Mouse (Mus musculus) left cerebral cortex, adult 9 months (tissue): ENCODE measurements around the gene Smc2.
"Not testable (repeated sequence)": the region's sequence is repeated elsewhere in the genome, so short reads cannot be mapped to it uniquely, and the experiment has no call there.

Experiments used
- DNase-seq, 2 experiments: peaks; one replicate each; pipeline ENCODE4 v3.0.0; 2022; ENCODE audit warnings: low spot score in 2 of 2

The Smc2 gene

DNA sequence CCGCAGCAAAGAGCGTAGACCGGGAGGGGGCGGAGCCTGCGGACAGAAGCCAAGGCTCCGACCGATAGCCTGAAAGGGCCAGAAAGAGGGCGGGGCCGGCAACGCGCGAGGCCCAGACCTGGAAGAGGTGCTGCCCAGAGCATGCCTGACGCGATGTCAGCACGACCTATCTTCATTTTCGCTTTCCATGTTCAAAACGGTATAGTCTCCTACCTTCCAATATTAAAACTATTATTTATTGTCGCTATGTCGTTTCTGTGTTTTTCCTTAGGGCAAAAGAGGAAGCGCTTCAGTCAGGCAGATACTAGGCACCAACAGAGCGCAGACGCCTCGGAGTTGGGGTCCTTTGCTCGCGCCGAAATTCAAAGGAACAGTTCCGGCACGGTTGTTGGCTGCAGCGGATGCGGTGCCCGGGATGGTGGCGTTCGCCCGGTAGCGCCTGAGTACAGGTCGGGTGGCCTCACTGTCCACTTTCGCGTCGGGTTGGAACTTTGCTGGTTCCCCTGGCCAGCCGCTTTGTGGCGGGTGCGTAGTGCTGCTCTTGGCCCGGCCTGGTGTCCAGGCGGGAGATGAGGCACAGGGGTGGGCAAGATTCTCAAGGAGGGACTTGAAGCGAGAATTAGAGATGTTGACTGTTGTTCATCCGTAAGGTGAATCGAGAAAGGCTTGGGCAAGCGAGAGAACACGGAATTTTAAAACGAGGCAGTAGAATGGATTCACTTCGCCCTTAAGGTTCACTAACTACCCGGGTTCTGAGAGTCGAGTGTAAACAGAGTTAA is at the start of gene Smc2:
Gene Smc2 (plus strand): TSS at position 358 of the 779 bp plus-strand sequence.
- DNase-seq: peak; percentile 74 to 92

DNA sequence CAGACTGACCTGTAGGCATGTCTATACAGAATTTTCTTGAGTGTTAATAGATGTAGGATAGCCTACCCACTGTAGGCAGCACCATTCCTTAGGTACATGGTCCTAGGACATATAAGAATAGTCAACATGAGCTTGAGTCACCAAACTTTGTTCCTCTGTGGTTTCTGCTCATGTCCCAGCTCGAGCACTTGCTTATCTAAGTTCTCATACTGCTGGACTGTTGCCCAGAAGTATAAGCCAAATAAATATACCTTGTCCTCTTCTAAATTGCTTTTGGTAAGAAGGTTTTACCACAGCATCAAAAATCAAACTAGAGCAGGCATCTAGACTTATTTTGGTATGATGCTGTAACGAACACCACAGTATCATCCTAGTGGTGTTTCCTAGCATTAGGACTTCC is 27.5 kb upstream of the Smc2 start:
- DNase-seq: no peak

DNA sequence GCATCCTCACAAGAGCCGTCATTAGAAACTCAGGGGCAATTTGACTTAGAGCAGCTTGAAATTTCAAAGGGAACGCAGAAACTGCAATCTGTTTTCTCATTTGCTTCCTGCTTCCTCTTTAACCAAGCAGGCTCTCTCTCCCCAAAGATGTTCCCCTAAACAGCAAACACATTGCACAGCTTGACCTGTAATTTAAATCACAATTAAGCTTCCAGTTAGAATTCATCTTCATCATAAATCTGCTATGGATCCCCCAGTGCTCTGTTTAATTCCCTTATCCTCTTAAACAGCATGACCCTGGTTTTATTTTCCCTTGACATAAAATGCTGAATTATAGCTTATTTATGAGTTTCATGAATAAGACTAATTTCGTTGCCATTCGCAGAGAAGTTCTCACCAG is 15.4 kb upstream of the Smc2 start:
- DNase-seq: no peak

DNA sequence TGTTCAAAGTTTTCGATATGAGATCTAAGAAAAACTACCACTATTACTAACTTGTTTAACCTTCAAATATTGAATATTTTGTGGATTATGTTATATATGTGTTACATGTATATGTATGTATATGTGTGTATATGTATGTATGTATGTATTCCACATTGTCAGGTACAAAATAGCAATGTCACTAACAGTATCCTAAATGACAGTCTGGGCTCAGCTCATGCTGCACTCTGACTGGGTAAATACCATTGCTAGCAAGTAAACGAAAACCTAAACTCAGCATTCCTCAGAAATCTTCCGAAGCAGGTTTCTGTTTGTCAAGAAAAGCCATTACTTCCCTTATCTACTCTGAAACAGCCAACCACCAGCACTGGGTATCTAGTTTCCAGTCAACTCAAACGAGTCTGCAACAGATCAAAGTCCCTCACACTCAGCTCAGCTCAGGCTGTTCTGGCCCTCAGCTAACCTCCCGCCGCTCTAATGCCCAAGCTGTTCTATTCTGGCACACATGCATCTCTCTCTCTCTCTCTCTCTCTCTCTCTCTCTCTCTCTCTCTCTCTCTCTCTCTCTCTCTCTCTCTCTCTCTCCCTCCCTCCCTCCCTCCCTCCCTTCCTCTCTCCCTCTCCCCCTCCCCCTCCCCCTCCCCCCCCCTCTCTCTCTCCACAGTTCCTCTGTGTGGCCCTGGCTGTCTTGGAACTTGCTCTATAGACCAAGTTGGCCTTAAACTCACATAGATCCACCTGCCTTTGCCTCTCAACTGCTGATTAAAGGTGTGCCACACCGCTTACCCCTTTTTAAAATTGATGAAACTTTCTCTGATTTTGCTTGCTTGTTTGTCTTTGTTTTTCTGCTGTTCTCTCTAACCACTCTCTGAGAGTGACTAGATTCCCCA is 9.5 kb upstream of the Smc2 start:
- DNase-seq: no peak

DNA sequence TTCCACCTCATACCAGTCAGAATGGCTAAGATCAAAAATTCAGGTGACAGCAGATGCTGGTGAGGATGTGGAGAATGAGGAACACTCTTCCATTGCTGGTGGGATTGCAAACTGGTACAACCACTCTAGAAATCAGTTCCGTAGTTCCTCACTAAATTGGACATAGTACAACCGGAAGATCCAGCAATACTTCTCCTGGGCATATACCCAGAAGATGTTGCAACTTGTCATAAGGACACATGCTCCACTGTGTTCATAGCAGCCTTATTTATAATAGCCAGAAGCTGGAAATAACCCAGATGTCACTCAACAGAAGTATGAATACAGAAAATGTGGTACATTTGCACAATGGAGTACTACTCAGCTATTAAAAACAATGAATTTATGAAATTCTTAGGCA is 3.5 kb upstream of the Smc2 start:
- not testable (repeated sequence) for DNase-seq

DNA sequence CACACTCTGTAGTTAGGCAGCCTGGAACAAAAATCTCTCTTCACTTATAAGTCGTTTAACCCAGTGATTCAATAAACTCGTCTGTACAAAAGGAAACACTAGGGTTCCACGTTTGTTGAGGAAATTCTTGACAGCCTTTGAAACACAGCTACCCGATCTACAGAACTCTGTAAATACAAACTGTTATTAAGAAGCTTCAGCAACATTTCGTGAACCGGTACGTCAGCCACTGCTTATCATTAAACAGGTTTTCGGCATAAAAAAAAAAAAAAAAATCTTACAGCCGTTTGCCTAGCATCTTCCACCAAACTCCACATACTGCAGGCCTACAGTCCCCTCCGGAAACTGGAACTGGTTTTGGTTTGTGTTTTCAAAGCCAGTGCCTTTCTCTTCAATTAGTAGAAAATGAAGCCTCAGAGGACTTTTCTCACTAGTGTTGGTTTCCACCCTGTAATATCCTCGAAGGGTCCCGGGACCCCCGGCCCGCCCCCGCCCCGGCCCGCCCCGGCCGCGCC is 615 bp upstream of the Smc2 start:
- no peak for DNase-seq

DNA sequence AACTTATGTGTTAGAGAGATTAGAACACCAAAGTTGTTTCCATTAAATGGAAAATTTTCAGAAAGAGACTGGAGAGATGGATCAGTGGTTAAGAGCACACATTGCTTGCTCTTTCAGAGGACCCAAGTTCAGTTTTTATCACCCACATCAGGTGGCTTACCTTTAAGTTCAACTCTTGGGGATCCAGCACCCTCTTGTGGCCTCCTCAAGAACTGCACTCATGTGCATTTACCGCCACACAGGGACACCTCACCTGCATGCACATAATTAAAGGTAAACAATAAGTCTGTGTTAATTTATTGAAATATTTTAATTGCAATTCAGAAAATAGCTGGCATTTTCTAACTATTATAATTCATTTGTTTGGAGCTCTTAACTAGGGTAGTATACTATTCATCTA is 20.7 kb downstream of the Smc2 start:
- DNase-seq: no peak

DNA sequence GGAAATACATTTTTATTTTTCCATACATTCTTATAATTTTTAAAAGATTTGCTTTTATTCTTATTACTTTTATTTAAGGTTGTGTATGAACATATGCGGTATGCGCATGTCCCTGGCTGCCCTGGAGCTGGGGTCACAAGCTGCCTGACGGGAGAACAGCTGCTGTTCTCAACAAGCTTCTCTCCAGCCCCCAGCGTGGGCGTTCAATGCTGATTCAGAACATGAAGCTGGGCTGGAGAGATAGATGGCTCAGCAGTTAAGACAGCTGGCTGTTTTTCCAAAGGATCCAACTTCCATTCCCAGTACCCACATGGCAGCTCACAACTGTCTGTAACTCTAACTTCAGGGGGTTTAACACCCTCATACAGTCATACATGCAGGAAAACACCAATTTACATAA is 22.3 kb downstream of the Smc2 start:
- peak; percentile 30 to 69 for DNase-seq

DNA sequence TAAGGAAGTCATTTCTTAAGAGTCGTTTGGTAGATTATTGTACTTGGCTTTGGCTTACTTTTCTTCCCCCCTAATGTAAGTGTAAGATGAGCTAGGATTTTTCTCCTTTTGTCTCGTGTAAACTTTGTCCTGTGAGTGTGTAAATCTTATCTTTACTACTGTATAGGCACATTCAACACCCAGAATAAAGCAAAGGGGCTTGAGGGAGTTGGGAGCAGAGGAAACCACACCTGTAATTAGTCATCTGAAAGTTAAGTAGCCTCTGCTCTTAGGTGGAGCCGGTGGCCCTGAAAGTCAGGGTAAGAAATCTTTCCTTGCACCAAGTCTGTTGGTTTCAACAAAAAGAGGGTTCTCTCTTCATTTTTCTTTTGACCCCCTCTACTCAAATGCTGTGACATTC is 34.4 kb downstream of the Smc2 start:
- DNase-seq: no peak

DNA sequence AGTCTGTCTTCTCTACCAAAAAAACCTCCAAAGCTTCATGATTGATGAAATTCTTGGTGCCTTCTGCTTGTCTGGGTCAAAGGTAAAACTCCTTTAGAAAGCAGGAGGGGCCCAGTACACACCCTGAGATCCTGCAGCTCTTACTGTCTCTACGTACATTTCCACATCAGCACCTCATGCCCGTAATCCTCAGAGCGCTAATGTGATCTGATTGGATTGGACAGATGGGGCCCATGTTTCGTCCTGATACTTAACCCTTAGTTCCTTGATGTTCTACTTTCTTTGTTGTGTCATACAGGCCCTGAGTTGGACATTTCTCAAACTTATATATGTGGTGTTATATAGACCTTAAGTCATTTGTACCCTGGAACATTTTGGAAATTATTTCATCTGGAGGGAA is 48.4 kb downstream of the Smc2 start:
- no peak for DNase-seq

DNA sequence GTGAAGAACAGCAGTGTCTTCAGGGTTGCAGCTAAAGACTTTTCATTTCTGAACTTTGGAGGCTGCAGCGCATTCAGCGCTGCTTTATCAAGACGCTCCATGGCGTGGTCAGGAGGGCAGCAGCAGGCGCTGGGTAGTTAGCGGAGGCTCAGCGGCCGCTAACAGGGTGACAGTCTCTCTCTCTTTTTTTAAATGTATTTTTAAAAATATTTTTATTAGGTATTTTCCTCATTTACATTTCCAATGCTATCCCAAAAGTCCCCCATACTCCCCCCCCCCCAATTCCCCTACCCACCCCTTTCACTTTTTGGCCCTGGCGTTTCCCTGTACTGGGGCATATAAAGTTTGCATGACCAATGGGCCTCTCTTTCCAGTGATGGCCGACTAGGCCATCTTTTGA is 58.1 kb downstream of the Smc2 start, which contains the start of gene Vma21-ps:
Gene Vma21-ps (minus strand): TSS at position 101 of the 400 bp plus-strand sequence.
- not testable (repeated sequence) for DNase-seq

DNA sequence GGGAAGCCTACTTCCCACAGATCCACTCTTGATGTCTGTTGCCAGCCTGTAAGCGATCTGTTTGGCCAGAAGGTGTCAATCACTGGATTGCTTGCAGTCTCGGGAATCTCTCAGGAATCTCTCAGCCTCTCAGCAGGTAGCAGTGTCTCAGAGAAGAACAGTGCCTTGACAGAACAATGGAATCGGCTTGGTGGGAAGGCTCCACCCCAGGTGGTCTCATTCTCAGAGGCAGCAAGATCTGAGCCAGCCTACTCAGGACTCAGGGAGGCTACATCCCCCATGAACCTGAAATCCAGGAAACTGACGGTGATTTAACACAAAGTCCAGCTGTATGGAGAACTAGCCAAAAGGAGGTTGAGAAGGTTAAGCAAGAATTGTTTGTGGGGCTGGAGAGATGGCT is 78.5 kb downstream of the Smc2 start:
- no peak for DNase-seq

DNA sequence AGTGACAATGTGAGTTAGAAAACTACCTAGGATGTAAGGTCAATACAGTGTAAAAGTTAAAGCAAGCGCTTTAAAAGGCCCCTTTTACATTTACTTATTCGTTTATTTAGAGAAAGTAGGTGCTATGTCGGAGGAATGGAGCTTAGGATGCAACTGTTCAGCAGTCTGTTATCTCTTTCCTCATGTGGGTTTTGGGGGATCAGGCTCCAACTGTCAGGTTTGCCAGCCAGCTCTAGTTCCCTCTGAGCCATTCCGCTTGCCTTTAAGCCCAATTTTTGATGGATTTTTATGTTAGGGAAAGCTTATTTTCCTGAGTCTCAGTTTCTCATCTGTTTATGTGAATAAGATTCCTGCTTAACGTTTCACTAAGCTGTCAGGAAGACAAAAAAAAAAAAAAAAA is 80.3 kb downstream of the Smc2 start:
- DNase-seq: no peak

DNA sequence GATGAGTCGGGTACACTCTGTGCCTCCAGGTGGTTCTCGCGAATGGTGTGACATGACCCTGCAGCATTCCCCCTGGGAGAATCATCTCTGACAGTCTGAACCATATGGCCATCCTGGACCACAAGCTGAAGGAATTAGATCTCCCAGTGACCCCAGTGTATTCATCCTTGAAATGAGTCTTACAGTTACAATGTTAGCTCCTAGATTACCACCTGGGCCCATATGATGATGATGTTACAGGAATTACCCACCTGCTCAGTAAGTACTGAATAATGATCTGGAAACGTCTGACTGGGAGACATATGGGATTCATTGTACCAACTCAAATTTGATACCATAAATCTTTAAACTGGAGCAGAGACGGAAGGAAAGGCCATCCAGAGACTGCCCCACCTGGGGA is 87.4 kb downstream of the Smc2 start:
- no peak for DNase-seq

DNA sequence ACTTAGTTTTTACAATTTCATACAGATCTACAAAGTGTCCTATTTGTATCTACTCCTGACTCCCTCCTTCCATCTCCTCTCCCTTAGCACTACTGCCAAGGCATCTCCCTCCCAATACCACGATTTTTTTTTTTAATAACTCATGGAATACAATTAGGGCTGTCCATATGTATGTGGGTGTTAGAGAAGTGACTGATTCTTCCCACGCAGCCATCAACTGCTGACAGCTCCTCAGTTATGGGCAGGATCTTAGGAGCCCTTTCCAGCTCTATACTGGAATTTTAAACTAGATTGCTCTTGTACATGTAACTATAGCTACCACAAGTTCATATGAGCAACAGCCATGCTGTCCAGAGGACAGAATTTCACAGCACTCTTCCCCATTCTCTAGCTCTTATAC is 91.6 kb downstream of the Smc2 start:
- DNase-seq: no peak
